Mouse (Mus musculus) midbrain, embryonic 10.5 days (tissue): ENCODE results near the gene Pck1. TPM values are rescaled to one million over a fixed set of nuclear protein-coding genes. Genes with fewer than 3 reads are reported as not detected.

ENCODE experiments used
- DNase-seq: peaks from one replicate; pipeline ENCODE4 v3.0.0-alpha.2; 2017; ENCODE audit warnings: low spot score
- H3K27ac ChIP-seq: fragments of 300-500 bp; sonication (generic); replicated peaks from 2 replicates; pipeline ENCODE4 v1.5.1; 2016; ENCODE audit warnings: mild to moderate bottlenecking
- H3K27me3 ChIP-seq: fragments of 300-500 bp; sonication (generic); 2 replicates; pipeline ENCODE4 v1.6.1; 2016; ENCODE audit warnings: low read depth, mild to moderate bottlenecking; ENCODE audit not compliant: poor library complexity, severe bottlenecking
- H3K36me3 ChIP-seq: fragments of 300-500 bp; sonication (generic); 2 replicates; pipeline ENCODE4 v1.6.1; 2016; ENCODE audit warnings: mild to moderate bottlenecking, moderate library complexity
- H3K4me1 ChIP-seq: fragments of 300-500 bp; sonication (generic); 2 replicates; pipeline ENCODE4 v1.6.1; 2016
- H3K4me3 ChIP-seq: fragments of 300-500 bp; sonication (generic); 2 replicates; pipeline ENCODE4 v1.5.1; 2016; ENCODE audit warnings: mild to moderate bottlenecking, moderate library complexity
- H3K9me3 ChIP-seq: fragments of 300-500 bp; sonication (generic); replicated peaks from 2 replicates; pipeline ENCODE4 v1.6.1; 2016; ENCODE audit warnings: mild to moderate bottlenecking
- WGBS: fragments of 180-500 bp; shearing (Covaris S2); methylation state at CpG from one replicate; pipeline ENCODE4 v1.1.7; 2016; 5-methylcytosine and 5-hydroxymethylcytosine counted together
- polyA plus RNA-seq: library from polyadenylated mRNA; unstranded; fragments of >200 nt; fragmentation: Nextera tagmentation; extraction: Ambion mirVana; gene quantifications from 2 replicates; pipeline ENCODE4 v1.2.1, GENCODE M21; 2016

Pck1 gene
- polyA plus RNA-seq, 1 experiment from 2014 or later = not detected

GRCm38 (mm10) chr2:173180721-173181388 is 28.0 kb downstream of the Pck1 start:
- 84% methylated on average over 11 of the region's 11 CpGs for WGBS
- Histone ChIP-seq H3K4me1 (no peaks in the 10 kb centered on the region), H3K27me3 (0 out of 2 replicates have a peak, but pooled peaks cover 4% of the 10 kb centered on the region), H3K9me3 (peaks cover 1% of the 10 kb centered on the region; the same call in 1 of the 2 replicates), H3K36me3 (no peaks in the 10 kb centered on the region), H3K4me3 (no peak overlapping the region), H3K27ac (no peak overlapping the region)
- peak; percentile 9 for DNase-seq

- peak; percentile 8 for DNase-seq
- Histone ChIP-seq H3K27ac (no peak overlapping the region), H3K9me3 (no peaks in the 10 kb centered on the region), H3K36me3 (no peaks in the 10 kb centered on the region), H3K4me1 (peaks cover 2% of the 10 kb centered on the region; the same call in 1 of the 2 replicates), H3K27me3 (peaks cover 5% of the 10 kb centered on the region; the same call in 1 of the 2 replicates), H3K4me3 (no peak overlapping the region)
- WGBS = 63% methylated on average over 5 of the region's 5 CpGs
Observed at GRCm38 (mm10) chr2:173181486-173181885, 28.6 kb downstream of the Pck1 start.

- peaks cover 9% of the 10 kb centered on the region; the same call in 1 of the 2 replicates for H3K27me3 ChIP-seq
- peak overlapping the region; percentile 39; the same call in 1 of the 2 replicates for H3K27ac ChIP-seq
- no peaks in the 10 kb centered on the region for H3K9me3 ChIP-seq
- no peak overlapping the region for H3K4me3 ChIP-seq
- DNase-seq = no peak
- WGBS = 84% methylated on average over 7 of the region's 7 CpGs
- H3K36me3 ChIP-seq = no peaks in the 10 kb centered on the region
- peaks cover 3% of the 10 kb centered on the region; the same call in 1 of the 2 replicates for H3K4me1 ChIP-seq
Observed at GRCm38 (mm10) chr2:173181901-173182300, 29.1 kb downstream of the Pck1 start.

- DNase-seq = peak; percentile 9
- Histone ChIP-seq H3K4me3 (no peak overlapping the region), H3K36me3 (no peaks in the 10 kb centered on the region), H3K4me1 (peaks cover 3% of the 10 kb centered on the region; the same call in 1 of the 2 replicates), H3K27ac (0 out of 2 replicates have a peak overlapping the region, but pooled peaks have one; percentile 13), H3K9me3 (no peaks in the 10 kb centered on the region), H3K27me3 (peaks cover 15% of the 10 kb centered on the region)
- 77% methylated on average over 7 of the region's 7 CpGs for WGBS
Observed at GRCm38 (mm10) chr2:173182796-173183195, 29.9 kb downstream of the Pck1 start.

GRCm38 (mm10) chr2:173183311-173183710 is 30.5 kb downstream of the Pck1 start:
- H3K27me3 ChIP-seq = peaks cover 15% of the 10 kb centered on the region
- H3K36me3 ChIP-seq = no peaks in the 10 kb centered on the region
- H3K4me3 ChIP-seq = no peak overlapping the region
- no peak overlapping the region for H3K27ac ChIP-seq
- no peaks in the 10 kb centered on the region for H3K9me3 ChIP-seq
- DNase-seq = peak; percentile 11
- 89% methylated on average over 10 of the region's 10 CpGs for WGBS
- H3K4me1 ChIP-seq = peaks cover 3% of the 10 kb centered on the region; the same call in 1 of the 2 replicates

GRCm38 (mm10) chr2:173183836-173184460 is 31.1 kb downstream of the Pck1 start:
- WGBS = 15% methylated on average over 8 of the region's 8 CpGs
- Histone ChIP-seq H3K4me3 (no peak overlapping the region), H3K36me3 (no peaks in the 10 kb centered on the region), H3K4me1 (peaks cover 3% of the 10 kb centered on the region; the same call in 1 of the 2 replicates), H3K27ac (no peak overlapping the region), H3K9me3 (no peaks in the 10 kb centered on the region), H3K27me3 (peaks cover 15% of the 10 kb centered on the region)
- peak; percentile 69 for DNase-seq

- Histone ChIP-seq H3K9me3 (no peaks in the 10 kb centered on the region), H3K36me3 (no peaks in the 10 kb centered on the region), H3K27me3 (peaks cover 15% of the 10 kb centered on the region), H3K27ac (no peak overlapping the region), H3K4me1 (peaks cover 3% of the 10 kb centered on the region; the same call in 1 of the 2 replicates), H3K4me3 (no peak overlapping the region)
- peak; percentile 10 for DNase-seq
- 68% methylated on average over 11 of the region's 11 CpGs for WGBS
Observed at GRCm38 (mm10) chr2:173184475-173185080, 31.7 kb downstream of the Pck1 start.

- H3K27ac ChIP-seq = no peak overlapping the region
- peak; percentile 10 for DNase-seq
- H3K27me3 ChIP-seq = peaks cover 15% of the 10 kb centered on the region
- H3K36me3 ChIP-seq = no peaks in the 10 kb centered on the region
- no peak overlapping the region for H3K4me3 ChIP-seq
- H3K4me1 ChIP-seq = peaks cover 3% of the 10 kb centered on the region; the same call in 1 of the 2 replicates
- 78% methylated on average over 6 of the region's 6 CpGs for WGBS
- H3K9me3 ChIP-seq = no peaks in the 10 kb centered on the region
Observed at GRCm38 (mm10) chr2:173185282-173185681, 32.4 kb downstream of the Pck1 start.

- WGBS = 38% methylated on average over 26 of the region's 26 CpGs
- peak; percentile 88 for DNase-seq
- Histone ChIP-seq H3K9me3 (no peaks in the 10 kb centered on the region), H3K4me3 (no peak overlapping the region), H3K36me3 (no peaks in the 10 kb centered on the region), H3K27me3 (peaks cover 15% of the 10 kb centered on the region), H3K27ac (no peak overlapping the region), H3K4me1 (peaks cover 3% of the 10 kb centered on the region; the same call in 1 of the 2 replicates)
Observed at GRCm38 (mm10) chr2:173186047-173186943, 33.4 kb downstream of the Pck1 start.

- no peak overlapping the region for H3K4me3 ChIP-seq
- no peaks in the 10 kb centered on the region for H3K36me3 ChIP-seq
- peaks cover 11% of the 10 kb centered on the region for H3K27me3 ChIP-seq
- no peak overlapping the region for H3K27ac ChIP-seq
- peak; percentile 9 for DNase-seq
- H3K9me3 ChIP-seq = no peaks in the 10 kb centered on the region
- H3K4me1 ChIP-seq = peaks cover 3% of the 10 kb centered on the region; the same call in 1 of the 2 replicates
- WGBS = 35% methylated on average over 8 of the region's 8 CpGs
Observed at GRCm38 (mm10) chr2:173187182-173187855, 34.5 kb downstream of the Pck1 start.

GRCm38 (mm10) chr2:173194796-173195195 is 41.9 kb downstream of the Pck1 start:
- 88% methylated on average over 4 of the region's 4 CpGs for WGBS
- no peaks in the 10 kb centered on the region for H3K4me1 ChIP-seq
- no peaks in the 10 kb centered on the region for H3K27me3 ChIP-seq
- no peak overlapping the region for H3K4me3 ChIP-seq
- DNase-seq = no peak
- no peak overlapping the region for H3K27ac ChIP-seq
- H3K9me3 ChIP-seq = no peaks in the 10 kb centered on the region
- H3K36me3 ChIP-seq = no peaks in the 10 kb centered on the region
